Mouse (Mus musculus) E14TG2a.4 (cell line): ENCODE data around the gene Tns4.
A peak's percentile ranks its signal among the peaks of the same experiment; 100 is the strongest.

Experiments
- H3K27me3 ChIP-seq: 2 replicates; pipeline ENCODE4 v1.6.1; 2014; ENCODE audit warnings: low read length, control low read depth; ENCODE audit not compliant: insufficient read depth
- H3K36me3 ChIP-seq: 2 replicates; pipeline ENCODE4 v1.6.1; 2014; ENCODE audit warnings: low read length, control low read depth; ENCODE audit not compliant: insufficient read depth
- H3K4me1 ChIP-seq: replicated peaks from 2 replicates; pipeline ENCODE4 v1.6.1; 2014; ENCODE audit warnings: low read depth, low read length, control low read depth
- H3K4me3 ChIP-seq: replicated peaks from 2 replicates; pipeline ENCODE4 v1.5.1; 2014; ENCODE audit warnings: mild to moderate bottlenecking, low read length
- H3K9me3 ChIP-seq: 2 replicates; pipeline ENCODE4 v1.6.1; 2014; ENCODE audit warnings: low read length, control low read depth
- CTCF ChIP-seq: conservative IDR thresholded peaks from 2 replicates; pipeline ENCODE4 v1.5.1; 2014; ENCODE audit warnings: low read length
- NANOG ChIP-seq: IDR thresholded peaks from 2 replicates; pipeline ENCODE4 v1.6.1; 2014; ENCODE audit warnings: borderline replicate concordance, low read length, mixed read lengths
- POU5F1 ChIP-seq: IDR thresholded peaks from 2 replicates; pipeline ENCODE4 v1.6.1; 2014; ENCODE audit warnings: low read length, borderline replicate concordance

The Tns4 gene

DNA sequence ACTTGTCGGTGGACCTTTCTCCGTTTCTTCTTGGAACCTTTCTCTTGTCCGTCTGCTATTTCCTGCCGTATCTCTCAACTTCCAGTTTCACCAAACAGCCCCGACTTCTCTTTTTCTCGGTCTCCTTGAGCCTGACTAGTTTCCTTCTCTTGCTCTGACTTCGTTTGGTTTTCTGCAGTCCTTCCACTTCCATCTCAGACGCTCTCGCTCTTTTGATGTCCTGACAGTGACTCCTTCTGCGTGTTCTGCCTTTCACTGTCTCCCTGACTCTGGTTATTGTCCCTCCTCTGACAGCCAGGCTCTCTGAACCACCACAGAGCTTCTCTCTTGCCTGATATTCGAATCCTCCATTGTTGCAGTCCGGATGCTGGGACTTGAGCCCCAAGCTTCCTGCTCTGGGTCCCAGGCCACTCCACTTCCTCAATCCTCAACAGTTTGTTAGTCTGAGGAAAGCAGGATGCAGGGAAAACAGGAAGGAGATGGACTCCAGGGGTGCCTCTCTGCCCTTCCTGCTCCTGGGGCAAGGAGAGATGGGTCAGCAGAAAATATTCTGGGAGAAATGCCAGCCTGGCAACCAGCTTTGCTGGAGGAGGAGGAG, 46.2 kb downstream of the Tns4 start:
- H3K4me1 ChIP-seq = peaks cover 20% of the 10 kb centered on the region
- 0 out of 2 replicates have a peak, but pooled peaks cover 3% of the 10 kb centered on the region for H3K9me3 ChIP-seq
- TF ChIP-seq CTCF (no peak), POU5F1 (no peak)
- H3K36me3 ChIP-seq = no peaks in the 10 kb centered on the region
- H3K27me3 ChIP-seq = peaks cover 63% of the 10 kb centered on the region
- H3K4me3 ChIP-seq = no peak overlapping the region

GRCm38 (mm10) chr11:99041841-99042780, 47.0 kb downstream of the Tns4 start:
- no peak for TF ChIP-seq POU5F1
- TF ChIP-seq NANOG = no peak
- no peak for TF ChIP-seq CTCF
- Histone ChIP-seq H3K4me1 (peaks cover 25% of the 10 kb centered on the region), H3K4me3 (peak overlapping the region; percentile 82), H3K9me3 (0 out of 2 replicates have a peak, but pooled peaks cover 3% of the 10 kb centered on the region), H3K36me3 (no peaks in the 10 kb centered on the region), H3K27me3 (peaks cover 59% of the 10 kb centered on the region)

GRCm38 (mm10) chr11:99041051-99041729, 47.9 kb downstream of the Tns4 start, which contains the start of gene Igfbp4:
TSS of gene Igfbp4 (plus strand) at chr11:99041244.
- TF ChIP-seq NANOG (no peak), POU5F1 (no peak), CTCF (no peak)
- Histone ChIP-seq H3K4me3 (peak within 1 kb of the TSS; percentile 82), H3K36me3 (no peaks in the 10 kb centered on the region), H3K27me3 (peaks cover 59% of the 10 kb centered on the region), H3K9me3 (0 out of 2 replicates have a peak, but pooled peaks cover 3% of the 10 kb centered on the region), H3K4me1 (peaks cover 29% of the 10 kb centered on the region)

DNA sequence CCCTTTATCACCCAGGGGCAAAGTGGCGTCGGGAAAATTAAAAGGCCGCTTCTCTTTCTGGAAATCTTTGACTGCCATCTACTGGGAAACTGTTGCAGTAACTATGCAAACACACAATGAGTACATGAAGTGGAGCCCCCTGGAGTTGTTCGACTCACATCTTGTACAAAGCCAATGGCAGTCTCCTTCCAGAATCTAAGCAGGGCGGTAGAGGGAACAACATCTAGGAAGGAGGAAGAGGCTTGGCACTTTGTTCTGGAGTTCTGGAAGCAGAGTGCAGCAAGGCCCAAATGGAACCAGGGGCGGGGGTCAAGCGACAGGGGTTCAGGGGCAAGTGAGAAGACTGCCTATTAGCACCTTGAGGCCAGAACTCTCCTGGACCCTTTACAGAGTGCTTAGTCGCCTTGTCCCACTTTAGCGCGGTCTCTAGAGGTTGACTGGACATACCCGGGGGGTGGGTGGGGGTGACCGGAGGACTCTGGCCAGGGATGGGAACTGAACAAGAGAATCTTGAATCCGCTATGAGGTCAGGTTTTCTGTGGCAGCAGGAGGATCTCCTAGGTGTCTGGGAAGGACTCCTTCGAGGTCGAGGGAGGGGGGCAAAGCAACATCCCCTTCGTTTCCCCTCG, 48.6 kb downstream of the Tns4 start:
- Histone ChIP-seq H3K4me3 (peak overlapping the region; percentile 82), H3K36me3 (no peaks in the 10 kb centered on the region), H3K9me3 (0 out of 2 replicates have a peak, but pooled peaks cover 3% of the 10 kb centered on the region), H3K4me1 (peaks cover 33% of the 10 kb centered on the region), H3K27me3 (peaks cover 53% of the 10 kb centered on the region)
- TF ChIP-seq POU5F1 (no peak), CTCF (peak; percentile 39)

- H3K4me3 ChIP-seq = peak overlapping the region; percentile 82
- 0 out of 2 replicates have a peak, but pooled peaks cover 3% of the 10 kb centered on the region for H3K9me3 ChIP-seq
- H3K27me3 ChIP-seq = peaks cover 49% of the 10 kb centered on the region
- no peaks in the 10 kb centered on the region for H3K36me3 ChIP-seq
- TF ChIP-seq POU5F1 (no peak), CTCF (peak; percentile 64), NANOG (no peak)
- H3K4me1 ChIP-seq = peaks cover 34% of the 10 kb centered on the region
Observed at GRCm38 (mm10) chr11:99039782-99040181, 49.3 kb downstream of the Tns4 start.

- no peak overlapping the region for H3K4me3 ChIP-seq
Observed at GRCm38 (mm10) chr11:99036254-99036653, 52.9 kb downstream of the Tns4 start.

DNA sequence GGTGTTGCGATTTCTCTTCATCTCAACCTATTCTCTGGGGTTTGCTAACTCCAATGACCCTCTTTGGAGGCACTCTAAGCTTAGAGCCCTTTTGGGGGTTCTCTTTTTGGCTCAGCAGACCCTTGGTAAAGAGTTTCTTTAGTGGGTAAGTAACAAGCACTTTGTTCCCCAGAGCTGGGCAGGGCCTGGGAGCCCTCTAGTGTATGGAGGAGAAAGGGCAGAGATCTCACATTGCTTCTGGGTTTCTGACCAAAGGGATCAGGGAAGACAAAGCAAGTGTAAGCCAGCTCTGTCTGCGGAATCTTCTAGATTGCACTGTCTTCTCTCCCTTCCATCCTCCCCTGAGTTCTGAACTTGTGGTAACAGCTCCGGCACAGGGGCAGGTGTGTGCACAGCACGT, 53.8 kb downstream of the Tns4 start:
- Histone ChIP-seq H3K36me3 (no peaks in the 10 kb centered on the region), H3K9me3 (no peaks in the 10 kb centered on the region), H3K27me3 (peaks cover 12% of the 10 kb centered on the region), H3K4me3 (no peak overlapping the region), H3K4me1 (peaks cover 21% of the 10 kb centered on the region)
- no peak for TF ChIP-seq POU5F1
- TF ChIP-seq NANOG = no peak
- no peak; the same call in 1 of the 2 replicates for TF ChIP-seq CTCF

More at GRCm38 (mm10) chr11:99036254-99036653, 52.9 kb downstream of the Tns4 start:
- H3K36me3 ChIP-seq = no peaks in the 10 kb centered on the region
- TF ChIP-seq NANOG (no peak), CTCF (no peak), POU5F1 (no peak)
- H3K4me1 ChIP-seq = peaks cover 27% of the 10 kb centered on the region
- H3K27me3 ChIP-seq = peaks cover 21% of the 10 kb centered on the region
- no peaks in the 10 kb centered on the region for H3K9me3 ChIP-seq

GRCm38 (mm10) chr11:99026899-99027440, 62.1 kb downstream of the Tns4 start:
- TF ChIP-seq POU5F1 (no peak), CTCF (peak; percentile 32), NANOG (no peak)
- Histone ChIP-seq H3K9me3 (no peaks in the 10 kb centered on the region), H3K4me3 (no peak overlapping the region), H3K27me3 (no peaks in the 10 kb centered on the region), H3K36me3 (peaks cover 15% of the 10 kb centered on the region), H3K4me1 (peaks cover 41% of the 10 kb centered on the region)
